Mouse (Mus musculus): ENCODE measurements around the gene Nsun7.

DNA sequence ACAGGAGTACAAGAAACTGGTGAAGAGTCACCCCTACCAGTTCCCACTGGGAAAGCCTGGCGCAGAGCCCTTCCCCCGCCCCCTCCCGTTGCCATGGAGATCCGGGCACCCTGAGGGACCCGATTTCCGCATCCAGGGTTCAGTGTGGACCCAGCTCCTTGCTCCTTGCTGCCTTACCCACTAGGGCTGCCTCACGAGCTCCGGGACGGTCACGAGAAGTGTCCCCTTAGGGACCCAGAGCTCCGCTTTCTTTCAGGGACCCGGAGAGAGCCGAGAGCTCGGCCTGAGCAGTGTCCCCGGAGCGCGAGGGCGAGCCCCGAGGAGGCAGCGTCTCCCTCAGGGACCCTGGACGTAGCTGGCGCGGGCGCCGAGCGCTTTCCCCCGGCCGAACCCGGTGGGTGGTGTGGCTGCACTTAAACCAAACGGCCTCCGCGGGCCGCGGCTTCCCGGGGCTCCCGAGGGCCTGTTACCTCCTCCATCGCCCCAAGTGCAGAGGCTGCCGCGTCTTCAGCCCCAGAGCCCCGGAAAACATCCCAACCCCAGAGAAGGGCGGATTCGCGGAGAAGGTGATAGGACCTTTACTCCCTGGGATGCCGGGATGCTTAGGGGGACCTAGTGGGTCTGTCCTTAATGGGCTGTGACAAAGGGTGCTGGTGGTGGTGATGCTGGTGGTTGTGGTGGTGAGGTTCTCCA, at the start of gene Nsun7:
- no peak for TF ChIP-seq GATA1 (IDR thresholded peaks at IDR 0.05; ENCODE audit: low read depth, low read length)
- TF ChIP-seq CHD2 (IDR thresholded peaks at IDR 0.05; ENCODE audit: low read length) = no peak
- no peak for TF ChIP-seq POLR2A (IDR thresholded peaks at IDR 0.05; ENCODE audit: control insufficient read depth in 1 of 2, insufficient read depth in 1 of 2, low read depth in 1 of 2, low read length in 2 of 2, poor library complexity in 1 of 2)
- TF ChIP-seq EP300 (IDR thresholded peaks at IDR 0.05; ENCODE audit: low read depth in 1 of 2, low read length in 2 of 2) = no peak

Measured in MEL (cell line).